Mouse (Mus musculus): ENCODE measurements at regions not wholly inside any gene's neighbourhood (a gene's known extent, or its start where the extent isn't known, plus 50 kb on each side); places are given as distances from the start of the nearest gene placed in this dataset.
"Not testable (repeated sequence)": the region's sequence is repeated elsewhere in the genome, so short reads cannot be mapped to it uniquely, and the experiment has no call there.

DNA sequence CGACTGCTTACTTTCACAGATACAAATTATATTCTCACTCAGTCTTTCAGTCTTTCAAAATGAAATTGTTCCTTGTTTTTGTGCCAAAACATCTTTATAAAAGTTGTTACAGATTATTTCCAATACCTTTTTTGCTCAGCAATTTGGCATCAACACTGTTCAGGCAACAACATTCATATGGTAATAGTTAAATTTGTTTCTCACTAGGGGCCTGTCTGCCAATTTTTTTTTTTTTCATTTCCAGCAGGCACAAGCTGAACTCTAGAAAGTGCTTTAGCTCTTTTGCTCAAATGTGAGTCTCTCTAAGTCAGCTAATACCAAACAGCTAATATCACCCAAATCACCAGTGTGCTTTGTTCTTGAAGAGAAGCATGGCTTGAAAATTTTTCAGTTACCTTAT is 199.4 kb downstream of the Antxr2 start:
- no peak for DNase-seq

DNA sequence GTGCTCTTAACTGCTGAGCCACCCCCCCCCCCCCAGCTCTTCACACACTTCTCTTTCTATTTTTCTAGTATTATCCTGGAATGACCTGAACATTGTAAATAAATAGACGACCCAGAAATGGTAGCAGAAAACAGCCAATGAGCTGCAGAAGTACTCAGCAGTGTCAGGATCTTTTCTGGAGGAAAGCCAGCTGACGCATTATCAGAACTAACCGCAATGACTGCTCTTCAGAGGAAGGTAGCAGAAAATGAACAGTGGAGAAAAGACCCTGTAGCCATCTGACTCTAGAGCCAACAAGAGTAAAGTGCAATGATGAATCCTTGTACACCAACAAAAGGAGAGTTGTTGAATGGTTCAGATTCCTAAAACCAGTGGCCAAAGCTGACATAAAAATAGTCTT is 213.4 kb downstream of the Antxr2 start:
- DNase-seq = no peak

DNA sequence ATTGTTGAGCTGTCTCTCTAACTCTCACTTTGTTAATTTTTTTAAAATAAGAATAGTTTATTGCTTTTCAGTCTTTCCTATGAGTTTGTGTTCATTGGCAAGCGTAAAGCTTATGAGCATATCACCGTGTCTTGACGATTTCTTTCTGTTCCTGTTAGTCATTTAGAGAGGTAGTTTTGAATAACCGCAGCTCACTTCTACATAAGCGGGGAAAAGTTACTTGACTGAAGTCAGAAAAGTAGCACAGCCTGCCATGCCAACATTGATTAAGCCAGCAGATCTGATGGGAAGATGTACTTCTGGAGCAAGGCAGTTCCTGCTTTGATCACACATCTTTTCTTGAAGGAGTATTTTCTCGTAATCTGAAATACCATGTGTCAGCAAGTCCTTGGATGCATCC is 215.5 kb downstream of the Antxr2 start:
- DNase-seq = no peak

DNA sequence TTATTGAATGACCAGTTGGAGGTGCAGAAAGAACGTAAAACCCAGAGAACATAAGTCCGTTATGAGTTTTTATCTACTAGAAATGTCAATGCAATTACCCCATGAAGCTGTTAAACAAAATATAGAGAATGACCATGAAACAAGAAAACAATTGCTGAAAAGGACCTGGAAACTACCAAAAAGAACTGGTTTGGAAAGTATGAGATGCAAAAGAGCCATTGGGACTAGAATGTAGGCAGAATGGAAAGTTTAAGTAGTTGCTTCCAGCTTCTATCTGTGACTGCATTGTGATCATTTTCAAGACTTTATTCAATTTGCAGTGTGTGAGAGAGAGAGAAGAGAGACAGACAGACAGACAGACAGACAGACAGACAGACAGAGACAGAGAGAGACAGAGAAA is 216.1 kb downstream of the Antxr2 start:
- DNase-seq = no peak

DNA sequence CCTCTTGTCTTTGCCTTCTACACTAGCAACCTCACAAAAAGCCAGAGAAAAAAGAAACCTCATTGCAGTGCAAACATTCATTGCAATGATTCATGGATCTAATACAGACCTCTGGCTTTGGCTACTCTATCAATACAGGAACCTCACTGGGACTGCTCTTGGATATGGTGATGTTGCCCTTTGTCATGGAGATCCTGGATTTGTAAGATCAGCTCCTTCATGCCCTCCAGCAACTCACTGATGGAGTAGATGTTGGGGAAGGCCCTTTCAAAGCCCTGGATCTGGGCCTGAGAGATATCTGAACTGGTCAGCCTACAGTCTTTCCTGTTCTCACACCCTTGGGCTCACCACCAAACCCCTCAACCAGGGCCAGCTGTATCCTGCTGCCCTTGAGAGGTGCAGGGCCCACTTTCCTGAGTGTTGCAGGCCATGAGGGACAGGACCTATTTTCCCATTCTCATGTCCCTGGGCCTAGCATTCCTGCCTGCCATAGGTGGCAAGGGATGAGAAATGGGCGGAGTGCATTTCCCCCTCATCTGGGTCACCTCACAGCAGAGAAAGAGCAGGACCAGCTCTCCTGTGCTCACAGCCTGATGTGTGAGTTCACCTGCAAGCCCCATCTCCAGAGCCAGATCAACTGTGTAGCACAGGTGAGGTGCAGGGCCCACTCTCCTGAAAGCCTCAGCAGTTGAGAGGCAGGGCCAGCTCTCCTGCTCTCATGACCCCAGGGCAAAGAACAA is 218.1 kb downstream of the Antxr2 start:
- DNase-seq = no peak

DNA sequence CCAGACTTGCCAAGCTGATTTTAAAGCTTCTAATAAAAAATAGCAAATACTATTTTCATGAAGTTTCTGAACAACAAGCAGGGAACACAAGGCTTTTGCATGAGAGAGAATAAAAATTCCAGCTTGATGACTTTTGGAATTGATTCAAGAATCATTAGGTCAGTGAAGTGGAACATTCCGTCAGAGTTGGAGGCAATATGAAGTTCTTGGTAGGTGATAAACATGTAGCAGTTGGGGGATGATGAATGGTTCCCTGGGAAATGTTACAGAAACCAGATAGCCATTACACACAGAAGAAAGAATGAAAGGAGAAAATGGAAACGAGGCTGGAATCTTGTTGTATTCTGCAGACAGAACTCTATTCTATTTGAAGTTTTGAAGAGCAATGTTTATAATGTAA is 221.8 kb downstream of the Antxr2 start:
- DNase-seq = no peak

DNA sequence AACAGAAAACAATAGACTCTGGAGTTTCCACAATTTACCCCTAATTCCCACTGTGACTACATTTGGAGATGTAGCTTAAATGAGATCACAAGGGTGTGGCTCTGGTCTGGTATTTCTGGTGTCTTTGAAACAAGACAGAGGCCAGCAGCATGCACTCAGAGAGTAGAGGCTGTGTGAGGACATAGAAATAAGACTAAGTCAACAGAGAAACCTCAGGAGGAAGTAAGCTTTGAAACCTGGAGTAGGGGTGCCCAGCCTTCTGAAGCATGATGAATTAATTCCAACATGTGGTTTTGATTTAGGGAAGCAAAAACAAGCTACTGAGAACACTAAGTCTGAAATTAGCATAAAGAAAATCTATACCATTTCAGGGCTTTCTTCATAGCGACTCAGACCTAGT is 223.7 kb downstream of the Antxr2 start:
- no peak for DNase-seq

DNA sequence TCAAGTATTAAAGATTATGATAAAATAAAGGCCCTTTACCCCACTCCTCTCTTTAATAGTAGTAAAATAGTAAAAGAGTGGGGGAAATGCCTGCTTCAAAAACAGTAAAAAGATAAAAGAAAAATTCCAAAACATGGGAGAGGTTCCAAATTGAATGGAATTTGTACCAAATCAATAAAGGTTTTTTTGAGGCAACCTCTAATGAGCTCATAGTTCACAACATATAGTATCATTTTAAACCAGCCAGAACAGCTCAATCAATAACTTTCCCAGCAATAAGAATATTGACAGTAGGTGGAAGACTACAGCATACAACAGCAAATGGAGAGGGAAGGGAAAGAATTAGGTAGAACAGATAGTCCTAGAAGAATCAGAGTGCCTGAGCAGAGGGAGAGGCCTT is 224.1 kb downstream of the Antxr2 start:
- no peak for DNase-seq

DNA sequence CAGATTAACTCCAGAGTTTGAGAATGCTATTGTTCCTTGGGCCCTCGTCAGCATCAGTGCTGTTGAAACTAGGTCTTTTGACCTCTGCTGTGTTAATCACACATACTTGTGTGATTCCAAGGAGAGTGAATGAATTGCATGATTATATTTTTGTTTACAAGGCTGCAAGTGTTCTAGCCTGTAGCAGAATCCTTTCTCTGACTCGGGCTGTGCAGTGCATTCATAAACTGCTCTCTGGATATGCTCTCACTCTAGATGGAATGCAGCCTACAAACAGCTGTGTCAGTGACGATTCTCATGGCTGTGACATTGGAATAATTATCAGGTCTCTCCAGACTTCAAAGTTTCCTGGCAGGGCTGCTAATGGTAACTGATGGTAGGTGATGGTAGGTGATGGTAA is 230.8 kb downstream of the Antxr2 start:
- no peak for DNase-seq

DNA sequence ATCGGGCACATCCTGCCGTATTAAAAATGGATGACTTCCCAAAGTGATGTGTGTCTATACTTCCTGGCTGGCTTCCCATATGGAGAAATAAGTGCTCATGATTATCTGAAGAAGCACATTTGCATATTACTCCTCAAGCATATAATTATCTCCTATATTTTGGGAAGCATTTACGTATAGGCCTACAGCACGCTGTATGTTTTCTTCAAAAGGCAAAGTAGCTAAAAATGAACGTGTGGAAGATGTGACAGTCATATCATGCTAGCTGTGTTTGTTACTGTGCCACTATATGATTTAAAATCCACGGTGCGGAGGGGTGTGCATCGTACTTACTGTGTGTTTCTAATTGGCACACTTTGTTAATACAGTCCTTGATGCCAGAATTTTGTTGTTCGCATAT is 242.7 kb downstream of the Antxr2 start:
- no peak for DNase-seq

DNA sequence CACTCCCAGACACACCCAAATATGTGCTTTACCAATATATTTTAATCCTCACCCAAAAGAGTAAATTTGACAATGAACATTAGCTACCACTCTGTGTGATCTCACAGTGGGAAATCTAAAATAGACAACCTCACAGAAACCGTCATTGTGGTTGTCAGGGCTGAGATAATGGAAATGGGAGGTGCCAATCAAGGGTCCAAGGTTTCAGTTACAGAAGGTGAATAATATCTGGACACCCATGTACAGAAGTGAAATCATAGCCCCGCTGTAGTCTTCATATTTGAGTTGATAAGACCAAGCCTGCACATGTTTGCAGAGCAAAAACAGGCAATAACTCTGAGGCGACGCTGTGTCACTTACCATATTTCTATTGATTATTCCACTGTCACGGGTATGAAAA is 243.8 kb downstream of the Antxr2 start:
- no peak for DNase-seq

DNA sequence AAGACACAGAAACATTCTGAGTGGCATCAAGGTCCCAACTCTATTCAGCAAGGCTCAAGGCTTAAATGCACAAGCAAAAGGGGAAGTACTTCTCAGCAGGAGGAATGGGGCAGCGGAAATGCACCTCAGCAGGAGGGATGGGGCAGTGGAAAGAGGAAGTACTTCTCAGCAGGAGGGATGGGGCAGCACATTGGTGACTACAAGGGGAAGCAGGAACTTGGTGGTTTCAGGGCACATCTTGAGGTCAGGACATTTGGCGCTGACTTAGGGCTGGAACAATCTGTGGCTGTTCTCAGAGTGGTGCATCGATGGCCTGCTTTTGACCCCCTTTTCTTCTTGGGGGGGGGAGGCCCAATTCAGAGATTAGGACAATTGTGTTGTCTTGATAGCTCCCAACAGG is 255.7 kb downstream of the Antxr2 start:
- not testable (repeated sequence) for DNase-seq

DNA sequence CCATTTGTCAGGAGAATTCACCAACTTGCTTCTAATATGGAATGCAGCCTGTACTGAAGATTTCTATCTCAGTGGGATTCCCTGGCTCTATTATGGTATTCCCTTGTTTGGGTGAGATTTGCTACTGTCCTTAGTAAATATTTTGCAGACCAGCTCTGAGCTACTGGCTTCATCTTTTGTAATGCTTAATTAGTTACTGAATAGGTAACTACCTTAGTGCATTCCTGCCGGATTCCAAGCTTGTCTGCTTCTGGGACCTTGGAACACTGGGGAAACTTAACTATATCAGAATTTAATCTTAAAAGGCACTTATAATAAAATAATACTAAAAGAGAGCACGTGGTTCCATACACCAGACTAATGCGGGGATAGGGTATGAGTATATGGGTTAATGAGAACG is 257.4 kb downstream of the Antxr2 start:
- DNase-seq = peak; percentile 3

DNA sequence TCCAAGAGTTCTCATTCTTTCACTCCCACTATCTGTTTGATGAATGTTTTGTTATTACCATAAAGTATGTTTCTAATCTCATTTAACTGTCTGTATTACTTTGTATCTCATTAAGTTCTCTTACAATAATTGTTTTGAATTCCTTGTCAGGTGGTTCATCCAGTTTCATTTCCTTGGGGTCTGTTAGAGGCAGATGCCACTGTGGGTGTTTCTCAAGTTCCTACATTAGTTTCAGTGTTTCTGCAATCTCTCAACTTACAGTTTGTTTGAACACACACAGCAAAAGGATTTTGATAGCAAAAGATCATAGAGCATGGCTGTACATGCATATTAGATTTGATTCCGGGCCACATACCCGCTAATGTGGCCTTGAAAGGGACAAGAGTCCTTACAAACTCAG is 280.5 kb upstream of the Gk2 start:
- DNase-seq = no peak

DNA sequence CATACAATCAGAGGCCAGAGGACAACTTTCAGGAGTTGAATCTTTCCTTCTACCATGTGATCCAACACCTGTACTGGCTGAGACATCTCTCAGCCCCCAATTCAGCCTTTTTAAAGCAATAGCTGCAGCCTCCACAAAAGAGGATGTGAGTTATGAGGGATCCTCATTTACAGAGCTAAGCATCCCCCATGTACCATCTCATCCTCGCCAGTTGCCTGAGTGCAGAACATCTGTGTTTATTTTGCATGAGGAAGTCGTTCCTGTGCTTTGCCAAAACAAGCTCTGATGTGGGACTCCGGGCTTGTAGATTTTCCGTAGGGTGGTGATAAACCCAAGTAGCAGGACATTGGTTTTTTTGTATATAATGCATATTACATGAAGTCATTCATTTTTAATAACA is 274.1 kb upstream of the Gk2 start:
- no peak for DNase-seq

DNA sequence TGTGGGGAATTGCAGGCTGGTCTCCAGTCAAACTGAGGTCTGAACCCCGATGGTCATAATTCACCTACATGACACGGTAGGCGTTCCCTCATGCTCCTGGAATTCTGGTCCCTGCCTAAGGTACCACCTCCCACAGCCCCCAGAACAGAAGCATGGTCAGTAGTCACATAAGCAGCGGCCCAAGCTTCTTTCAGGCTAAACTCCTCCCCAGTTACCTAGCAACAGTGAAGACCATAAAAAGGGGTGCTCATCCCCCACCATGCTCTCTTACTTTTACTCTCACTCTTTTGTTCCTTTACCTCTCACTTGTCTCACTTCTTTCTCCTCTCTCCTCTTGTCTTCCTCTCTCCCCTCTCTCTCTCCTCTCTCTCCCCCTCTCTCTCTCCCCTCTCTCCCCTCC is 262.5 kb upstream of the Gk2 start:
- not testable (repeated sequence) for DNase-seq

DNA sequence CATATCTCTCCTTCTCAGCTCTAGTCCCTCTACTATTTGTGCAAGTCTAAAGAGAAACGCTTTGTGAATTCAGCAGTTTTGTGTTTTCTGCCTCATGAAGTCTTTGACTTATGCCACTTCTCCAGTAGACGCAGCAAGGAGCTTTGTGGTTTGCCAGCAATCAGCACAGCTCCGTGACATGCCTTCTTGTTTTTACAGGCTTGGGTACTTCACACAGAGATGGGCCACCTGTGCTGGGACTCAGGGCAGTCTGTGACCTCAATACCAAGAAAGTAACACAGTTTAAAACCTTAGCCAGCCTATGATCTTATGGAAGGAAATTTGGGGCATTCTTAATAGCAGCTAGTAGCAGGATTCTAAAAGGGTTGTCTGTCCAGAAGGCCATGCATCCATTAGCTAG is 248.4 kb upstream of the Gk2 start:
- no peak for DNase-seq

DNA sequence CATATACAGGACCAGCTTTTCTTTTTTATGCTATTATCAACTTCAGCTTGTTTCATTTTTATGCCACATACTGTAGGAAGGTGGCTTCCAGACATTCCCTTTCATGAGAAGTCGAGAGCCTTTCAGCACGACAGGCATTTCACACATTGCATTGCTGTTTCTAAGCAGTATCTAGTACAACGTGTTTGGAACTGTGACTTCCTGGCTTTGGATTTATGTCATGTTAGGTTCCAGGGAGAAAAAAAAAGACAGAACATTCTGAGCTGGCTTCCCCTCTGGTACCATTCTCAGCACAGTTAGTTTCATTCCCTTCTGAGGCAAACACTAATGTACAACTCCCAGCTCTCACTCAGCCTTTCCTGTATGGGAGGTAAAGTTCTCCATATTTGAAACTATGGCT is 243.7 kb upstream of the Gk2 start:
- no peak for DNase-seq

DNA sequence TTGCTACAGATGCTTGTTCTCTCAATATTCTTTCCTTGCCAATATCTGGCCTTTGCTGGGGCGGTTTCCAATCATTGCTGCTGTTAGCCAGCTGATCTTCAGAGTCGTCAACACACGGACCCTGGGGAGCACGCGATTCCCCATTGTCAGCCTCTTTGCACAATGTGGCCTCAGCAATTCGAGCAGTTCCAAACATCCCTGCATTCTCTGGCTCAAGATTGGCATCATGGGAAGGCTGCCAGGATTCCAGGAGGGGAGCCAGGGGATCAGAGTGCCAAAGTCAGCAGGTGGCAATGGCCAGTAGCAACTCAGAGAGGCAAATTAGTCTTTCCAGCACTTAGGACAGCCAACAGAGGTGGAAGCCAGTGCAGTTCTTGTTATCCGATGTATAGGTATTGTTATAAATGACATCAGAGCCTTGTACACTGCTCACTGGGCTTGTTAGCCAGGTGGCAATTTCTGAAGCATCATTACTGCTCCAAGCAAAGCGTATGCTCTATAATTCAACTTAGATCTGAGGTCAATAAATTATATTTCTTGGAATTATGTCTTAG is 240.8 kb upstream of the Gk2 start:
- DNase-seq = peak; percentile 25

DNA sequence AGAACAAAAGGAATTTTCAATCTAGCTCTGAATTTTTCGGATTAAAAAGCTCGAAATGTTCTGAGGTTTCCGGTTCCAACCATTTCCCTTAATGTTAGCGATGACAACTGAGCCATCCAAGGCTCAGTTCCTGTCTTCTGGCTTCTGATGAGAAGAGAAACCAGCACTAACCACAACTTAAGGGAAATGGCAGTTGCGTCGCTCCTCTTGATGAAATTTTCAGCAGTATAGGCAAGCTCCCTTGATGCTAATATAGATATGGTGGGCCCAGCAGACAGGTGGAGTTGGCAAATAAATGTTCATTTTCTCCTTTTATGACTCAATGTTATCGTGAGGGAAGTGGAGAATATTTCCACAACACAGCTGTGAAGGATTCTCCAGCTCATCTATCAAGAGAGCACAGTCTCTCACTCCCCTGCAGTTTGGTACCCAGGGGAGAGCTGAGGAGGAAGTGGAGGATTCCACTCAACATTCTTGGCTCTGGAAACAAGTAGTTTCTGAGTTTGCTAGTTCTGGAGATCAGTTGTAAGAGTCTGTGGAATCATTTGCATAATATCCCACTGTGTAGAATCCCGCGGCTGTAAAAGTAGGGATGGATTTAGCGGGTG is 236.6 kb upstream of the Gk2 start:
- no peak for DNase-seq

DNA sequence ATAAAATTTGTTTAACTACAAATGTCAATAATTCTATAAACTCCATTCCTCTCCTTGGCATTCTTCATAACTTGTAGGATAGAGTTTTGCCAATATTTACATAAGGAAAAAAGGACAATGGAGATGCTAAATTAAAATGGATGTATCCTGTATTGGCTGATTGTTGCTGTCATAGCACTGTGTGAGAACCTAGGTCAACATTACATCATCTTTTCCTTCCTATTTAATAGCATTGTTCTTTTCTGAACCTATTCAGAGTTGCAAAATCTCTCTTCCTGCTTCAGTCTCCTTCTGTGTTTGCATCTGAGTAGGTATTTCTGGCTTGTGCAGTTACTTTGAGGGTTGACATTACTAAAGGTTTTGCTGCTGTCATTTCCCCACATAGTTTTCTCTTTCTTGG is 228.6 kb upstream of the Gk2 start:
- DNase-seq = no peak

DNA sequence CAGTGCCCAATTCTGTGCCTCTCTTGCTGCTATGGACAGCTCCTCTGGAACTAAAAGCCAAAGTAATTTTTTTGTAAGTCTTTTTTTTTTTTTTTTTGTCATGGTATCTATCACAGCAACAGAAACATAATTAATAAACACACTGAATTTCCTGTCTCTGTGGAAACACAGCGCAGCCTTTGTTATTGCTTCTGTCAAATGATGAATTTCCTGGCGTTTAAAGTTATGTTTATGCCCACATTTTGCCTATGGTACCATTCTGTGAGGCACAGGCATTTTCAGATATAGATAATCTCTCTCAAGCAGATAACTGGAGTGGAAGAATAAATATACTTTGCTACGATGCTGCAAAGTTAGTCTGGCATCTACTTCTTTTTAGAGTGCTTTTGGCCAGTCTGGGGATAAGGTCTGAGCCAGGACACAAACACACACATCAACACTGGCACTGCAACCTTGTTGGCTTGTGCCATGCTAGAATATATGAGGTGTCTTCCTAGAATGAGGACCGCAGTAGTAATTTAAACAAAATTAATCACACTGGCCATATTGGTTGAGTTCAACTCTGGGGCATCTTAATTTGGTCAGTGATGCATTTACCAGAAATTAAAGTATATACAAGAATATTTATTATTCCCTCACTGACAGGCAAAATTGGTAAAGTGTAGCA is 227.9 kb upstream of the Gk2 start:
- DNase-seq = no peak

DNA sequence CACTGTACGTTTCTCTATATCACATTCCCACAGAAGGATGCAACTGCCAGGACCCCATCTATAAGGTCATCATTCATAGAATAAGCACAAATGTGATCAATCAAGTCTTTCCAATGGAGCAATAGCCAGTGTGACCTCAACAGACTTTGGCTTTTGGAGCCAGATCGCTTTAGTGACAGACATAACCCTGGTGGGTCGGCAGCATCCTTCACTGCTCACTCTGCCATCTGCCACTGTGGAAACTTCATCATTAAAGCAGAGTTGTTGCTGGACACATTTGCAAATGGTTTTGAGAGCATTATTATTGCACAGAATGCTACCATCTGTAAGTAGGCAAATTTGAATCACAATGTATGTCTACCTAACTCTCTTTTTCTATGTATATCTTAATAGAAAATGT is 212.9 kb upstream of the Gk2 start:
- no peak for DNase-seq

Measured in kidney, adult 11 months (tissue).